Mouse (Mus musculus): ENCODE results near the gene Kremen2.

- TF ChIP-seq E2F4 (IDR thresholded peaks at IDR 0.05; ENCODE audit: insufficient read depth): peak; percentile 53
- TF ChIP-seq POLR2A (IDR thresholded peaks at IDR 0.05; ENCODE audit: insufficient read length, low read depth): peak; percentile 79
- no peak for TF ChIP-seq MAX (IDR thresholded peaks at IDR 0.05; ENCODE audit: low read depth)
- no peak for TF ChIP-seq TCF12 (IDR thresholded peaks at IDR 0.05; ENCODE audit: insufficient read depth, poor library complexity, severe bottlenecking)
- no peak for TF ChIP-seq MYOG (IDR thresholded peaks at IDR 0.05; ENCODE audit: control insufficient read depth in 1 of 3, insufficient read depth in 1 of 3, insufficient read length in 2 of 3, low read depth in 2 of 3)
- TF ChIP-seq POLR2AphosphoS2 (IDR thresholded peaks at IDR 0.05; ENCODE audit: insufficient read length, low read depth): peak; percentile 88
- TF ChIP-seq USF1 (IDR thresholded peaks at IDR 0.05; ENCODE audit: low read depth): no peak
- no peak for TF ChIP-seq CEBPB (IDR thresholded peaks at IDR 0.05; ENCODE audit: insufficient read depth, poor library complexity, severe bottlenecking)
- no peak for TF ChIP-seq REST (IDR thresholded peaks at IDR 0.05; ENCODE audit: insufficient read depth, insufficient read length)
- TF ChIP-seq MYOD1 (IDR thresholded peaks at IDR 0.05; ENCODE audit: control insufficient read depth in 1 of 3, insufficient read length in 2 of 3, low read depth in 2 of 3): no peak
- peak; percentile 16 for TF ChIP-seq SRF (IDR thresholded peaks at IDR 0.05; ENCODE audit: control insufficient read depth, insufficient read length, low read depth)
These were observed 19.5 kb downstream of the Kremen2 start, which contains the start of gene Pkmyt1 for GRCm38 (mm10) chr17:23725999-23726757.
